Mouse (Mus musculus) MEL-GATA-1-ER (cell line): ENCODE data around the gene Folr1.

Experiments used
- DNase-seq: peaks from one replicate; pipeline ENCODE4 v3.0.0-alpha.2; 2012; ENCODE audit warnings: low read depth; ENCODE audit errors: extremely low read depth

Gene Folr1

DNA sequence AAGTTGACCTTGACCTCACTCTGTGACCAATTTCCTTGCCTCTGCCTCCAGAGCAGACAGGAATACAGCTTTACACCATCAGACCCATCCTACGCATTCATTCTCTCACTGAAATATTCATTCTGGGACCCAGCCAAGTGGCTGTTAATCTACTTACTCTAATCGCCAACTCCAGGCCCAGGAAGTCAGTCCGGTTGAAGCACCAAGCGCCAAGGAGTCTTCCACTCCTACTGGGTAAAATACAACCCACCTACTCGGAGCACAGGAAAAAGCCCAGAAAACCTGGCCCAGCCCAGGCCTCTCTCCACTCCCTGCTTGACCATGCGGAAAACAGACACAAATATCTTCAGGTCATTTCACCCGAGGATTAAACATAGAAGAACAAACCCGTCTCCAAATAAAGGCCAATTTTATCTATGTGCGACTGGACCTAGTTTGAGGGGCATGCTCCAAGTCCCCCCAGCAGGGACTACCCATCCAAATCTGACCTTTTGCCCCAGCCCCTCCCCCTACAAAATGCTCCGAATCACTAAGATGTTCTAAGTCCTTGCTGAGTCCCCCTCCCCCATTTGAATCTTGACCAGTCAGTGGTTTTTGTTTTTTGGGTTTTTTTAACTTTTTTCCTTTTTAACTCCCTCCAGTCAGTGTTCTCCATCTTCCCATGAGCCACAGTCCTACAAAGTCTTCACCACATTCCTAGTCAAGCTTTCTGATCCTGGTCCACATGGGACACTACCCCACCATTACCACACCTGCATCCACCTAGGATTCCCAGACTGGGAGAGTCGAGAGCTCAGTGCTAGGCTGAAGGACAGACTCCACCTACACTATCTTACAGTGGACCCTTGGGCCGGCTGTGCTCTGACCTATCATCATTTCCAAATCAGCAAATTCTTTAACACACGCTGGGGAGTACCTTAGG lies 2.1 kb downstream of the Folr1 start:
- DNase-seq = no peak

DNA sequence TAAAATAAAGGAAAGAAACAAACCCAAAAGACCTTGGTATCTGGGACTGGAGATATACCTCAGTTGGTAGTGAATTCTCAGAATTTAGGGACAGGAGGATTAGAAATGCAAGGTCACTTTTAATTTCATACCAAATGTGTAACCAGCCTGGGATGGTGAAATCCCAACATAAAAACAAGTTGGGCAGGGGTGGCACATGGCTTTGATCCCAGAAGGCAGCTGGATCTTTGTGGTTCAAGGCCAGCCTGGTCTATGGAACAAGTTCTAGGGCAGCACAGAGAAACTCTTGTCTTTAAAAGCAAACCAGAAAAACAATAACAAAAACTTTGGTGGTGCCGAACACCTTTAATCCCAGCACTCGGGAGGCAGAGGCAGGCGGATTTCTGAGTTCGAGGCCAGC lies 3.1 kb downstream of the Folr1 start:
- DNase-seq = no peak

- no peak for DNase-seq
These were observed 3.9 kb downstream of the Folr1 start for GRCm38 (mm10) chr7:101866491-101867265.

GRCm38 (mm10) chr7:101863415-101863814 lies 7.2 kb downstream of the Folr1 start, which contains the start of gene Anapc15:
Gene Anapc15, plus strand, starts transcription at chr7:101863715.
- no peak for DNase-seq

GRCm38 (mm10) chr7:101862291-101862690 lies 8.3 kb downstream of the Folr1 start:
- no peak for DNase-seq

DNA sequence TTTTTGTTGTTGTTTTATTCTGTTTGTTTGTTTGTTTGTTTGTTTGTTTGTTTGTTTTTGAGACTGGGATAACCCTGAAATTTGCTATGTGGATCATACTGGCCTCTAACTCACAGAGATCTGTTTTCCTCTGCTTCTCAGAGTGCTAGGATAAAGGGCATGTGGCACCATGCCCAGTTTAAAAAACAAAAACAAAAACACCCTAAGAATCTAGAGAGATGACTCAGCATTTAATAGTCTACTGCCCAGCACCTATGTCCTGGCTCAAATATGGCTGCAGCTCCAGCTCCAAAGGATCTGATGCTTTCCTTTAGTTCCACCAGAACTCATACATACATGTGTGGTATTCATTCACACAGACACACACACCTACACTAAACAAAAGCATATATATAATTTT lies 9.6 kb downstream of the Folr1 start:
- DNase-seq = no peak

DNA sequence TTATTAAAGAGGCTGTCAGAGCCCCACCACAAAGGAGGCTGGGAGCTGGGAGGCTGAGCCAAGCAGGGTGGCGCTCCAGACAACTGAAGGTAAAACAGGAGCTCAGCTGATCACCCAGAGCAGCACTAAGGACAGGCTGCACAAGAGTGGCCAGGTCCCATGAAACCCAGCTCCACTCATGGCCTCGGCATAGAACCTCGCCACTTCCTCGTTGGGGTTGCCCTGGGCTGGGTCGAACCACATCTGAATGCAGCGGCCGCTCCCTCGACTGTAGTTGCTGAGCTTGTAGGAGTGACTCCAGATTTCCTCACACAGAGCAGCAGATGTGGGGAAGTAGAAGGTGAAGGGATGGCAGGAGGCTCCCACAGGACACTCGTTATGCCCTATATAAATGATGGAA lies 12.2 kb downstream of the Folr1 start:
- peak; percentile 11 for DNase-seq

- DNase-seq = no peak
These were observed 13.5 kb downstream of the Folr1 start, which contains the start of gene Folr2 for GRCm38 (mm10) chr7:101857094-101857493. Gene Folr2, minus strand, starts transcription at chr7:101857194.

- no peak for DNase-seq
These were observed 16.8 kb downstream of the Folr1 start for GRCm38 (mm10) chr7:101853816-101854215.

- no peak for DNase-seq
These were observed 17.7 kb downstream of the Folr1 start for GRCm38 (mm10) chr7:101852846-101853245.

GRCm38 (mm10) chr7:101851689-101852088 lies 18.9 kb downstream of the Folr1 start:
- DNase-seq = no peak

DNA sequence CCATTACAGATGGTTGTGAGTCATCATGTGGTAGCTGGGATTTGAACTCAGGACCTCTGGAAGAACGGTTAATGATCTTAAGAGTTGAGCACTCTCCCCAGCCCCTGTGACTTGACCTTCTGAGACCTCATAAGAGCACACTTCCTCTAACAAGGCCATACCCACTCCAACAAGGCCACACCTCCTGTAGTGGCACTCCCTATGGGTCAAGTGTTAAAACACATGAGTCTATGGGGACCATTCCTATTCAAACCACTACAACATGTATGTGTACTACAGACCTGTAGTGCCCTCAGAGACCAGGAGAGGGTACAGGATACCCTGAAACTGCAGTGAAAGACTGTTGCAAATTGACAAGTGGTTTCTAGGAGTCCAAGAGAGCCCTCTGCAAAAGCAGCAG lies 22.7 kb downstream of the Folr1 start:
- no peak for DNase-seq

DNA sequence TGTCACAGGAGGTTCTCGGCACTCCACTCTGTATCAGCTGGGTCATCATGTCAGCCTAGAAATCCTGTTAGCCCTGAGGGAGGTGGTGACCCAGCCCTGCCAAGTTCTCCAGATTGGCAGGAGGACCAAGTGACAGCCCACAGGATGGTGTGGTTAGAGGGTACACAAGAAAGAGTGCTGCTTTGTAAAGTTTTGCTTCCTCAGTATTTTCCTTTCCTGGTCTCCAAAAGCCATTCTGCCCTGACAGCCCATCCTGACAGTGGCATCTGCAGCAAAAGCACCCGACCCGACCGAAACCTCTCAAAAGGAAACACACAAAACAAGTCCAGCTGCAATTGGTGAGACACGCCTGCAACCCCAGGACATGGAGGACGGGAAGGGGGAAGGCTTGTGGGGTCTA lies 26.4 kb downstream of the Folr1 start:
- DNase-seq = no peak

- DNase-seq = peak; percentile 64
These were observed 32.7 kb downstream of the Folr1 start, which contains the start of gene Inppl1 for GRCm38 (mm10) chr7:101837606-101838471. Gene Inppl1, minus strand, starts transcription at chr7:101838229.

DNA sequence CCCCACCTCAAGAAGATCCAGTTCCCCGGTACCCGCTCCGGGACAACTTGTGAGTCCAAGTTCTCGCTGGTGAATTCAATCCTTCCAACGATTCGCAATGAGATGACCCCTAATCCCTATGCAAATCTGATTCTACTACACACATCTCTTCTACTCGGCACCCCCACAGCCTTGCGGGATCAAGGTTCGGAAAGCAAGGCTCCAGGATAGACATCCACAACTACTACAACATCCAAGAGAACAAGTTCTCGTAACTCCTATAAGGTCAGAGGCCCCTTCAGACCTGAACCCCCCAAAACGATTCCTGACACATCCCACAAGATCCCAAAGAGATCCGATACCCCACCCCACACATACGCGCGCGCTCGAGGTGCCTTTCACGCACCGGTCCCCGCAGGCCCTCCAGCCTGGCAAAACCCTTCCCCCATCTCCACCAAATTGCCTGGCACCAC lies 33.4 kb downstream of the Folr1 start:
- DNase-seq = peak; percentile 18

GRCm38 (mm10) chr7:101836271-101837153 lies 34.1 kb downstream of the Folr1 start:
- DNase-seq = peak; percentile 30

DNA sequence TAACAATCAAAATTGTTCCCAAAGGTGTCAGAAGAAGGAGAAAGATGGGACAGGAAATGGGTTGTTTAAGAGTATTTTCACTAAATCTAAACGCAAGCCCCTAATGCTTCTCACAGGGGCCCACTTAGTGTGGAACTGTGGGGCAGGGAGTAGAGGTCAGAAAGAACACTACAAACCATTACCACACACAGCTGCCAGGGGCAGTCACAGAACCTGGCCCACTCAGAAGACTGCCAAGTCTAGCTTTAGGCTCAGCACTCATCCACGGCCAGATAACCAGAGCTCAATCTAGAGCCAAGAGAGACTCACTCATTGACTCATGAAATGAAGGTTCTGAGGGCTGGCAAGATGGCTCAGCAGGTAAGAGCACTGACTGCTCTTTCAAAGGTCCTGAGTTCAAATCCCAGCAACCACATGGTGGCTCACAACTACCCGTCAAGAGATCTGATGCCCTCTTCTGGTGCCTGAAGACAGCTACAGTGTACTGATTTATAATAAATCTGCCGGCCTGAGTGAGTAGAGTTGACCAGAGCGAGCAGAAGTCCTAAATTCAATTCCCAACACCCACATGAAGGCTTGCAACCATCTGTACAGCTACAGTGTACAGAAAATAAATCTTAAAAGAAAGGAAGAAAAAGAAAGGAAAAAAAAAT lies 35.0 kb downstream of the Folr1 start:
- no peak for DNase-seq

GRCm38 (mm10) chr7:101834903-101835302 lies 35.7 kb downstream of the Folr1 start:
- DNase-seq = no peak

GRCm38 (mm10) chr7:101833916-101834584 lies 36.5 kb downstream of the Folr1 start:
- no peak for DNase-seq
